Mouse (Mus musculus) embryonic fibroblast, embryonic 13.5 days (primary cell): ENCODE measurements around the gene Tmcc1.

ENCODE experiments used
- CTCF ChIP-seq: IDR thresholded peaks from 2 replicates; pipeline ENCODE4 v1.5.1; 2011; ENCODE audit warnings: mild to moderate bottlenecking, control low read depth, low read length, moderate library complexity, borderline replicate concordance; ENCODE audit not compliant: insufficient read depth
- POLR2A ChIP-seq: IDR thresholded peaks from 2 replicates; pipeline ENCODE4 v1.6.1; 2011; ENCODE audit warnings: low read depth, mild to moderate bottlenecking, control low read depth, low read length, moderate library complexity

DNA sequence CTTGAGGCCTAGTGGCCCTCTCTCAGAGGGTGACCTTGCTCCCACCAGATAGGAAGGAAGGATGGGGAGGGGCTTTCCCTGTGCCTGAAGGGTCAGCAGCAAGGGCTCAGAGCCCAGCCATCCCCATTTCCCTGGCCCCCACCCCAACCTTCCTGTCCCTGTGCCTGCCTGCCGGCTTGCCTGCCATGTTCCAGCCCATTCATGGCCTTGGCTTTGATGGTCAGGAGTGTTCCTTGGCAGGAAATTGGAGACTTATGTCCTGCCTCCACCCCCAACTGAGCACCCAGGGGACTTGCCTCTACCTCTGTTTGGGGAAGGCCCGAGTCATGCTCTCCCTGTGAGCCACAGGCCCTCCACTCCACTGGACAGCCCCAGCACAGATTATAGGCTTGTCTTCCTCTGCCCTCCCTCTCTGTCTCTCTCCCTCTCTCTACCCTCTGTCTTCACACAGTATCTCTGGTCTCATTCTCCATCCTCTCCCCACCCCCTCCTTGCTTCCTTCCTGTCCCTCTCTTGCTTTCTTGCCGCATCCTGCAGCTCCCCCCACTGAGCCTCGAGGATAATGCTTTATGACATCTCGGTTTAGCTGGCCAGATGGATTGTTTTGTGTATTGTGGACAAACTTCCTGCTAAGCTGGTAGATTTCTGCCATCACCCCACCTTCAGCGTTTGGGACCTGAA lies 197.0 kb downstream of the Tmcc1 start:
- TF ChIP-seq POLR2A (no peak), CTCF (peak; percentile 23; the same call in 1 of the 2 replicates)
